Mouse (Mus musculus) mouse embryonic stem cell (cell line): ENCODE measurements around the gene Gpc2.

Experiments
- in situ Hi-C, 2 experiments: fragments of 300-500 bp; cut with MboI; formaldehyde crosslinking; loops; 1 replicate in 1 of 2; 3 replicates in 1 of 2; pipeline ENCODE4 v1.14.3; 2019 to 2020; ENCODE audit warnings: low sequenced_read_pairs in 2 of 2, low pct_unique_long_range_greater_than_20kb in 1 of 2, mixed read lengths in 1 of 2; ENCODE audit not compliant: unreplicated experiment in 1 of 2

Gpc2 gene

DNA sequence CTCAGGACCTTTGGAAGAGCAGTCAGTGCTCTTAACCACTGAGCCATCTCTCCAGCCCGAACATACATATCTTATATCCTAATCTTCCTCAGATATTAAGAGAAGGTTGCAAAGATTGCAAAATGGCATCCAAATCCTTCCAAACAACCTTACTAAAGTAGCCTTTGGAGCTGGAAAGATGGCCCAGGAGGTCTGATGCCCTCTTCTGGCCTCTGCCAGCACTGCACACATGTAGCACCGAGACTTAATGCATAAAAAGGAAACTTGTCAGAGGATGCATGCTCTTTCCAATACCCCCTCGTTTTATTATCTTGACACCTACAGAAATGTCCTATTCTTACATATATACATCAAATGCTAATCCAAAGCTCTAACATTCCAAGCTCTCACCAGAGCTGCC, 51.8 kb downstream of the Gpc2 start:
- in situ Hi-C loops, result no loop called here

DNA sequence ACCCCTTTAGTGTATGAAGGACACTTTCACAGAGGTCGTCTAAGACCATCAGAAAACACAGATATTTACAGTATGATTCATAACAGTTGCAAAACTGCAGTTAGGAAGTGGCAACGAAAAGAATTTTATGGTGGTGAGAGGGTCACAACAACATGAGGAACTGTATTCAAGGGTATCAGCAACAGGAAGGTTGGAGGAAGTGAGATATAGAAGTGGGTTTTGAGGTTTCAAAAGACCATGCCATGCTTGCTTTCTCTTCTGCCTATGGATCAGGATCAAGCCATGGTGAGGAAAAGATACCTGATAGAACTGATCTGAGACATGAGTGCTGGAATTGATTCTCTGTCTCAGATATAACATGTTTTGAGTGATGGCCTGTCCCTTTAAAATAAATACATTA, 52.4 kb downstream of the Gpc2 start:
- in situ Hi-C loops, result no loop called here

- in situ Hi-C loops, result no loop called here
These were observed 53.3 kb downstream of the Gpc2 start for GRCm38 (mm10) chr5:138226491-138226890.

- in situ Hi-C loops, result no loop called here
These were observed 54.1 kb downstream of the Gpc2 start, which contains the start of gene Nxpe5 for GRCm38 (mm10) chr5:138225700-138226099. Nxpe5 (plus strand) TSS chr5:138225898.
